Mouse (Mus musculus): ENCODE data around the gene Zic1. TPM values are rescaled to one million over a fixed set of nuclear protein-coding genes. Genes with fewer than 3 reads are reported as not detected.

The Zic1 gene
- polyA plus RNA-seq, 1 experiment from 2014 or later, result not detected

GRCm38 (mm10) chr9:91357321-91357720 is 8.3 kb downstream of the Zic1 start:
- Histone ChIP-seq H3K27ac (ENCODE audit: low read length) (no peak overlapping the region), H3K4me1 (replicated peaks; ENCODE audit: control insufficient read depth, insufficient read depth, low read length) (peaks cover 11% of the 10 kb centered on the region; the same call in 1 of the 2 replicates), H3K27me3 (ENCODE audit: control insufficient read depth, insufficient read depth, low read depth, low read length) (peaks cover 84% of the 10 kb centered on the region), H3K4me2 (ENCODE audit: low read depth, low read length) (no peak overlapping the region), H3K4me3 (ENCODE audit: low read length) (no peak overlapping the region), H3K9me3 (ENCODE audit: control insufficient read depth, low read length) (no peaks in the 10 kb centered on the region), H3K36me3 (ENCODE audit: control insufficient read depth, insufficient read depth, low read length) (no peaks in the 10 kb centered on the region), H3K9ac (ENCODE audit: low read length) (no peak overlapping the region)
- no peak for ATAC-seq (ENCODE audit: low read depth)
- WGBS, result 11% methylated on average over 3 of the region's 3 CpGs

GRCm38 (mm10) chr9:91356353-91356740 is 9.3 kb downstream of the Zic1 start:
- no peaks in the 10 kb centered on the region for H3K9me3 ChIP-seq (ENCODE audit: control insufficient read depth, low read length)
- no peak for ATAC-seq (ENCODE audit: low read depth)

GRCm38 (mm10) chr9:91355629-91356352 is 9.8 kb downstream of the Zic1 start:
- H3K9me3 ChIP-seq (ENCODE audit: control insufficient read depth, low read length), result no peaks in the 10 kb centered on the region
- peaks cover 4% of the 10 kb centered on the region; the same call in 1 of the 2 replicates for H3K4me1 ChIP-seq (replicated peaks; ENCODE audit: control insufficient read depth, insufficient read depth, low read length)
- H3K9ac ChIP-seq (ENCODE audit: low read length), result no peak overlapping the region
- H3K4me3 ChIP-seq (ENCODE audit: low read length), result peak overlapping the region; percentile 23; the same call in 1 of the 2 replicates
- no peak overlapping the region for H3K27ac ChIP-seq (ENCODE audit: low read length)
- H3K27me3 ChIP-seq (ENCODE audit: control insufficient read depth, insufficient read depth, low read depth, low read length), result peaks cover 84% of the 10 kb centered on the region
- no peaks in the 10 kb centered on the region for H3K36me3 ChIP-seq (ENCODE audit: control insufficient read depth, insufficient read depth, low read length)
- peak overlapping the region; percentile 43 for H3K4me2 ChIP-seq (ENCODE audit: low read depth, low read length)
- ATAC-seq (ENCODE audit: low read depth), result no peak
- under 1% methylated on average over 33 of the region's 35 CpGs for WGBS

More at GRCm38 (mm10) chr9:91356353-91356740, 9.3 kb downstream of the Zic1 start:
- no peak overlapping the region for H3K4me2 ChIP-seq (ENCODE audit: low read depth, low read length)
- H3K4me3 ChIP-seq (ENCODE audit: low read length), result no peak overlapping the region
- H3K36me3 ChIP-seq (ENCODE audit: control insufficient read depth, insufficient read depth, low read length), result no peaks in the 10 kb centered on the region
- H3K27me3 ChIP-seq (ENCODE audit: control insufficient read depth, insufficient read depth, low read depth, low read length), result peaks cover 83% of the 10 kb centered on the region
- H3K27ac ChIP-seq (ENCODE audit: low read length), result no peak overlapping the region
- peaks cover 4% of the 10 kb centered on the region; the same call in 1 of the 2 replicates for H3K4me1 ChIP-seq (replicated peaks; ENCODE audit: control insufficient read depth, insufficient read depth, low read length)
- WGBS, result 21% methylated on average over 4 of the region's 4 CpGs
- no peak overlapping the region for H3K9ac ChIP-seq (ENCODE audit: low read length)

GRCm38 (mm10) chr9:91355270-91355589 is 10.4 kb downstream of the Zic1 start:
- Histone ChIP-seq H3K36me3 (ENCODE audit: control insufficient read depth, insufficient read depth, low read length) (no peaks in the 10 kb centered on the region), H3K27me3 (ENCODE audit: control insufficient read depth, insufficient read depth, low read depth, low read length) (peaks cover 86% of the 10 kb centered on the region), H3K9me3 (ENCODE audit: control insufficient read depth, low read length) (no peaks in the 10 kb centered on the region), H3K4me3 (ENCODE audit: low read length) (peak overlapping the region; percentile 23; the same call in 1 of the 2 replicates), H3K4me2 (ENCODE audit: low read depth, low read length) (peak overlapping the region; percentile 43; the same call in 1 of the 2 replicates), H3K9ac (ENCODE audit: low read length) (no peak overlapping the region), H3K27ac (ENCODE audit: low read length) (no peak overlapping the region), H3K4me1 (replicated peaks; ENCODE audit: control insufficient read depth, insufficient read depth, low read length) (peaks cover 4% of the 10 kb centered on the region; the same call in 1 of the 2 replicates)
- 0% methylated on average over 7 of the region's 7 CpGs for WGBS
- no peak for ATAC-seq (ENCODE audit: low read depth)

- Histone ChIP-seq H3K4me1 (replicated peaks; ENCODE audit: control insufficient read depth, insufficient read depth, low read length) (peaks cover 4% of the 10 kb centered on the region; the same call in 1 of the 2 replicates), H3K4me2 (ENCODE audit: low read depth, low read length) (no peak overlapping the region)
These were observed 11.0 kb downstream of the Zic1 start for GRCm38 (mm10) chr9:91354434-91355269.

GRCm38 (mm10) chr9:91353551-91354433 is 11.8 kb downstream of the Zic1 start:
- peaks cover 4% of the 10 kb centered on the region; the same call in 1 of the 2 replicates for H3K4me1 ChIP-seq (replicated peaks; ENCODE audit: control insufficient read depth, insufficient read depth, low read length)
- no peak overlapping the region for H3K4me2 ChIP-seq (ENCODE audit: low read depth, low read length)
- no peaks in the 10 kb centered on the region for H3K9me3 ChIP-seq (ENCODE audit: control insufficient read depth, low read length)
- no peak for ATAC-seq (ENCODE audit: low read depth)
- H3K9ac ChIP-seq (ENCODE audit: low read length), result no peak overlapping the region
- H3K36me3 ChIP-seq (ENCODE audit: control insufficient read depth, insufficient read depth, low read length), result no peaks in the 10 kb centered on the region
- H3K4me3 ChIP-seq (ENCODE audit: low read length), result no peak overlapping the region
- H3K27me3 ChIP-seq (ENCODE audit: control insufficient read depth, insufficient read depth, low read depth, low read length), result peaks cover 84% of the 10 kb centered on the region
- no peak overlapping the region for H3K27ac ChIP-seq (ENCODE audit: low read length)
- 4% methylated on average over 37 of the region's 37 CpGs for WGBS

More at GRCm38 (mm10) chr9:91354434-91355269, 11.0 kb downstream of the Zic1 start:
- Histone ChIP-seq H3K27ac (ENCODE audit: low read length) (no peak overlapping the region), H3K36me3 (ENCODE audit: control insufficient read depth, insufficient read depth, low read length) (no peaks in the 10 kb centered on the region), H3K4me3 (ENCODE audit: low read length) (no peak overlapping the region), H3K9ac (ENCODE audit: low read length) (no peak overlapping the region), H3K9me3 (ENCODE audit: control insufficient read depth, low read length) (no peaks in the 10 kb centered on the region), H3K27me3 (ENCODE audit: control insufficient read depth, insufficient read depth, low read depth, low read length) (peaks cover 87% of the 10 kb centered on the region)
- ATAC-seq (ENCODE audit: low read depth), result no peak
- WGBS, result 6% methylated on average over 22 of the region's 22 CpGs

GRCm38 (mm10) chr9:91352786-91353185 is 12.8 kb downstream of the Zic1 start:
- Histone ChIP-seq H3K4me3 (ENCODE audit: low read length) (no peak overlapping the region), H3K4me1 (replicated peaks; ENCODE audit: control insufficient read depth, insufficient read depth, low read length) (peaks cover 4% of the 10 kb centered on the region; the same call in 1 of the 2 replicates), H3K9ac (ENCODE audit: low read length) (no peak overlapping the region), H3K36me3 (ENCODE audit: control insufficient read depth, insufficient read depth, low read length) (no peaks in the 10 kb centered on the region), H3K4me2 (ENCODE audit: low read depth, low read length) (no peak overlapping the region), H3K27ac (ENCODE audit: low read length) (no peak overlapping the region), H3K9me3 (ENCODE audit: control insufficient read depth, low read length) (no peaks in the 10 kb centered on the region), H3K27me3 (ENCODE audit: control insufficient read depth, insufficient read depth, low read depth, low read length) (peaks cover 80% of the 10 kb centered on the region)
- 2% methylated on average over 15 of the region's 15 CpGs for WGBS
- no peak for ATAC-seq (ENCODE audit: low read depth)

GRCm38 (mm10) chr9:91351961-91352411 is 13.6 kb downstream of the Zic1 start:
- Histone ChIP-seq H3K27ac (ENCODE audit: low read length) (no peak overlapping the region), H3K27me3 (ENCODE audit: control insufficient read depth, insufficient read depth, low read depth, low read length) (peaks cover 73% of the 10 kb centered on the region), H3K9me3 (ENCODE audit: control insufficient read depth, low read length) (no peaks in the 10 kb centered on the region), H3K4me2 (ENCODE audit: low read depth, low read length) (no peak overlapping the region), H3K36me3 (ENCODE audit: control insufficient read depth, insufficient read depth, low read length) (no peaks in the 10 kb centered on the region), H3K4me3 (ENCODE audit: low read length) (no peak overlapping the region), H3K9ac (ENCODE audit: low read length) (no peak overlapping the region), H3K4me1 (replicated peaks; ENCODE audit: control insufficient read depth, insufficient read depth, low read length) (peaks cover 4% of the 10 kb centered on the region; the same call in 1 of the 2 replicates)
- ATAC-seq (ENCODE audit: low read depth), result no peak
- 2% methylated on average over 13 of the region's 13 CpGs for WGBS

All from lung, embryonic 16.5 days (tissue).